Mouse (Mus musculus) granulocyte monocyte progenitor cell, adult 5-6 weeks (primary cell): ENCODE measurements around the gene Dram2. TPM values are rescaled to one million over a fixed set of nuclear protein-coding genes. Genes with fewer than 3 reads are reported as not detected.
"Not testable (repeated sequence)": the region's sequence is repeated elsewhere in the genome, so short reads cannot be mapped to it uniquely, and the experiment has no call there.

Source experiments
- ATAC-seq: replicated peaks from 2 replicates; pipeline ENCODE4 v1.8.0; 2016; ENCODE audit warnings: mild to moderate bottlenecking, moderate TSS enrichment, inconsistent platforms; ENCODE audit not compliant: poor library complexity, severe bottlenecking
- total RNA-seq, 2 experiments: library from RNA; stranded (forward) in 1 of 2; stranded (reverse) in 1 of 2; fragments of 200-712, 200-1000 nt in 1 of 2; fragments of >200 nt in 1 of 2; fragmentation: Nextera tagmentation in 1 of 2; gene quantifications; 2 replicates each; pipeline ENCODE4 v1.2.3; 2014 to 2017

Dram2 gene
- 11.1 and 32.5 TPM in 2 replicates for total RNA-seq (2014; fragmentation: Nextera tagmentation)
- 13.2 and 26.4 TPM in 2 replicates for total RNA-seq (2017)

DNA sequence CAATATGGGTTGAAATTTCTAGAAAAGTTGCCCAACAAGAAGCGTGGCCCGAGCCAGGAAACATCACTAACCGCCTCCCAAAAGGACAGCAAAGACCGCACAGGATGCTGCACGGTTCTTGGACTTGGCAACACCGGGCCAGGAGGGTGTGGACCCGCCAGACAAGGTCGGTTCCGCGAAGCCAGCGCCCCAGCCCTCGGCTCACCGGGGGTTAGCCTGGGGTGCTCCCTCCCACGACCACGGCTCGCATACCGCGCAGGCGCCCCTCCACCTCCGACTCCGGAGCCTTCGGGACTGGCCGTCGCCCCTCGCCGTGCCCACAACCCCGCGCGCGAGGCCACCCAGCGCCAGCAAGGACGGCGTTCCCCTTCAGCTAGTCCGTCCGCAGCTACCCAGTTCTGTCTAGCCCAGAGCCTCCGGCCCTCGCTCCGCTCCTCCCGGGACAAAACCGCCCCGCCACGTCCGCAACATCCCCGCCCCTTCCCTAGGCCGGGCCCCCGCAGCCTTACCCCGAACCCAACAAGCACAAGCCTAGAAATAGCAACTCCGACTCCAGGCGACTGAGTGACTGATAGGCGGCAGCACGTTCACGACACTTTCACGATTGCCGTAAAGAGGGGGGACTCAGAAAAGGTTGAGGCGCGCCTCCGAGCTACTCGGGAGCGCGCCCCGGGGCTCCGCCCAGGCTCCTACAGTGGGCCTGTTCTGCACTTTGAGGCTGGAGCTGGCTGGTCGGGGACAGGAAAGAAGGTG is at the start of gene Dram2, which contains the start of gene Cept1:
TSS of gene Dram2 (plus strand) at position 628 of the 753 bp plus-strand sequence.
TSS of gene Cept1 (minus strand) at position 632 of the 753 bp plus-strand sequence.
- ATAC-seq, result peak; percentile 90

- ATAC-seq, result no peak
These were observed 47.1 kb upstream of the Dram2 start for GRCm38 (mm10) chr3:106500510-106500909.

- no peak for ATAC-seq
These were observed 44.7 kb upstream of the Dram2 start for GRCm38 (mm10) chr3:106502892-106503291.

GRCm38 (mm10) chr3:106510669-106511068 is 36.9 kb upstream of the Dram2 start:
- ATAC-seq, result no peak

DNA sequence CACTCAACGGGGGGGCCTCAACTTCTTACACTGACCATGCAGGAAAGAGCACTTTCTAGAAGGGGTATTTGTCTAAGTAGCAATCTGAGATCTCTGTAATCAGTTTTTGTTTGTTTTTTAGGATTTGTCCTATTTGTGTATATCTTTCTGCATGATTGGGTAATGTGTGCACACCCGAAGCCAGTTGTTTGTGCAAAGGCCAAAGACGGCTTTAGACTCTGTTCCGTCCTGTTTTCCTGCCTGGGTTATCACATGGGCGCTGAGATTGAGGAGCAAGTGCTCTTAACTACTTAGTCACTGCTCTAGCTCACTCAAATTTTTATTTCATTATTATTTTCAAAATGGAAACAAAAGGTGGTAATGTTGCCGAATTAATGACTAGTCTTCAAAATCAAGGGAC is 32.6 kb upstream of the Dram2 start:
- no peak for ATAC-seq

- no peak for ATAC-seq
These were observed 24.9 kb upstream of the Dram2 start for GRCm38 (mm10) chr3:106522730-106523129.

- ATAC-seq, result no peak
These were observed 21.2 kb upstream of the Dram2 start for GRCm38 (mm10) chr3:106526411-106526810.

GRCm38 (mm10) chr3:106528032-106528431 is 19.6 kb upstream of the Dram2 start:
- ATAC-seq, result no peak

GRCm38 (mm10) chr3:106533277-106533676 is 14.3 kb upstream of the Dram2 start:
- no peak for ATAC-seq

- no peak for ATAC-seq
These were observed 2.8 kb upstream of the Dram2 start for GRCm38 (mm10) chr3:106544721-106545316.

- peak; percentile 20 for ATAC-seq
These were observed 434 bp downstream of the Dram2 start for GRCm38 (mm10) chr3:106547924-106548539.

- no peak for ATAC-seq
These were observed 1.4 kb downstream of the Dram2 start for GRCm38 (mm10) chr3:106548971-106549370.

DNA sequence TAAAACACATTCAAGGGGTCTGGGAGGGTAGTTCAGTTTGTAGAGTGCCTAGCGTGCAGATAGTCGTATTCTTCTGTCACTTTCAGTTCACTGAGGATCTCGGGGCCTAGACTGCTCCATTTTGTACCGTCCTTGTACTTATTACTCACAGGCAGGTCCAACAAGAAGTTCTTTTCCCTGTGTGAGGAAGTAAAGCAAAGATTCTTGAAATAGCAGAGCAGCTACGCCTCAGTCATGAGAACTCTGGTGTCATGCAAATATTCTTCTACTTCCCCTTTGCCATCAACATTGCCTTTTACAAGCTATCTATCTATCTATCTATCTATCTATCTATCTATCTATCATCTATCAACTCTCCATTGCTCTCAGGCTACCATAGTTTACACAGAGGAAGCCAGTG is 5.8 kb downstream of the Dram2 start:
- ATAC-seq, result peak; percentile 30; the same call in 1 of the 2 replicates

DNA sequence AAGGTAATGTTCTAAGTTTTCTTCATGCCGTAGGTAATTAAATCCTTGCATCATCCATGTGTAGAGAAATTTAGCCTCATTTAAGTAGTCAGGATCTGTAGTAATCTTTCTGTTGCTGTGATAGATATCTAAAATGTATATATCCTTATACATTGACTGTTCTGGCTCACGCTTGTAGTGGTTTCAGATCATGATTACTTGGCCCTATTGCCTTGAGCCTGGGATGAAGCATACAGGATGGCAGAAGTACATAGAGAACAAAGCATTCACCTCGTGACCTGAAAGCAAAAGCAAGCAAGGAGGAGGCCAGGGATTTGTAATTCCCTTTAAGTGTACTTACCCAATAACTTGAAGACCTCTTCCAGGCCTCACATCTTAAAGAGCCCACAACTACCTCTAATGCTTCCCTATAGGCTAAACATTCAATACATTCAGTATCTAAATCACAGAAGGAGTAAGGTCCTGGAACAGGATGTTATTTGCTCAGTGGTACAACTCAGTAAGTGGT is 8.2 kb downstream of the Dram2 start:
- no peak for ATAC-seq

DNA sequence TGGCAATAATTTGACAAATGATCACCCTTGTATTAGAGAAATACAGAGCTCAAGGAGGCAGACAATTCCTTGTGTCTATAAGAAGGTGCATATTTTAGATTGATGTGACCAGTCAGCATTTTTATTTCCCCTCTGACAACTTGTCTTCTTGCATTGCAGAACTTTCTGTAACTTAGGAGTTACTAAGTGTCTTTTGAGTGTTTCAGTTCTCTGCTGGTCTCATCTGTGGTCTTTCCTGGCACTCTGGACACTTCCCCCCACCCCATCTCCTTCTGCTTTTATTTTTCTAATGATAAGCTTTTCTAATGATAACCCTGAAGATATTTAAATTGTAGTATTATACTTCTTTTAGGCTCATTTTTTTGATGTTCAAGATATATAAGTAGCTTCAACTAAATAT is 10.7 kb downstream of the Dram2 start:
- ATAC-seq, result peak; percentile 93

DNA sequence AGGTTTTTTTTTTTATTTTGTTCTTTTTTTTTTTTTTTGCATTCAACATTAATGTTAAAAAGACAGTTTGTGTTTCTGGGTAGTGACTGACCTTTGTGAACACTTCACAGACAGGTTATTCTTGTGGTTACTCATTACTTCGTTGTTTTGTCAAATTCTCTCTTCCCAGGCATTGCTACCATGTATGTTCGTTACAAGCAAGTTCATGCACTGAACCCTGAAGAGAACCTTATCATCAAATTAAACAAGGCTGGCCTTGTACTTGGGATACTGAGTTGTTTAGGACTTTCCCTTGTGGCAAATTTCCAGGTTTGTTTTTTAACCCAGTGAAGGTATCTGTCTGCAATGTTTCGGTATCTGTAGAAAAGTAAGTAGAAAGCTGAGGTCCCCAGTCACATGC is 18.3 kb downstream of the Dram2 start:
- ATAC-seq, result no peak

GRCm38 (mm10) chr3:106573191-106573590 is 25.6 kb downstream of the Dram2 start:
- peak; percentile 50 for ATAC-seq

GRCm38 (mm10) chr3:106579296-106579695 is 31.7 kb downstream of the Dram2 start:
- no peak for ATAC-seq

GRCm38 (mm10) chr3:106593631-106594030 is 46.0 kb downstream of the Dram2 start:
- not testable (repeated sequence) for ATAC-seq

- ATAC-seq, result no peak
These were observed 70.5 kb downstream of the Dram2 start for GRCm38 (mm10) chr3:106618103-106618502.
